Mouse (Mus musculus) intestine, embryonic 14.5 days (tissue): ENCODE data around the gene Ppfibp2. TPM values are rescaled to one million over a fixed set of nuclear protein-coding genes. Genes with fewer than 3 reads are reported as not detected.

ENCODE experiments used
- ATAC-seq: fragments of 200-750 bp; cut with Nextera tagmentation; replicated peaks from 2 replicates; pipeline ENCODE4 v1.8.0; 2017; ENCODE audit warnings: low read depth, moderate number of reproducible peaks, moderate TSS enrichment, moderate library complexity; ENCODE audit not compliant: low FRiP score, low TSS enrichment
- DNase-seq: peaks from one replicate; pipeline ENCODE4 v3.0.0-alpha.2; 2018; ENCODE audit warnings: low spot score
- H3K27ac ChIP-seq: fragments of 300-500 bp; sonication (generic); 2 replicates; pipeline ENCODE4 v1.5.1; 2014; ENCODE audit warnings: low read depth, mild to moderate bottlenecking, control low read depth
- H3K27me3 ChIP-seq: fragments of 300-500 bp; sonication (generic); replicated peaks from 2 replicates; pipeline ENCODE4 v1.6.1; 2014; ENCODE audit warnings: low read length, control low read depth; ENCODE audit not compliant: control insufficient read depth, insufficient read depth
- H3K36me3 ChIP-seq: fragments of 300-500 bp; sonication (generic); 2 replicates; pipeline ENCODE4 v1.6.1; 2014; ENCODE audit warnings: low read length, control low read depth; ENCODE audit not compliant: control insufficient read depth, insufficient read depth
- H3K4me1 ChIP-seq: fragments of 300-500 bp; sonication (generic); replicated peaks from 2 replicates; pipeline ENCODE4 v1.6.1; 2014; ENCODE audit warnings: low read length, control low read depth, mixed read lengths; ENCODE audit not compliant: control insufficient read depth, insufficient read depth
- H3K4me2 ChIP-seq: fragments of 300-500 bp; sonication (generic); 2 replicates; pipeline ENCODE4 v1.6.1; 2014; ENCODE audit warnings: low read length
- H3K4me3 ChIP-seq: fragments of 300-500 bp; sonication (generic); 2 replicates; pipeline ENCODE4 v1.5.1; 2014; ENCODE audit warnings: low read depth, low read length, control low read depth, mixed read lengths
- H3K9ac ChIP-seq: fragments of 300-500 bp; sonication (generic); 2 replicates; pipeline ENCODE4 v1.6.1; 2014; ENCODE audit warnings: mild to moderate bottlenecking, low read length
- H3K9me3 ChIP-seq: fragments of 300-500 bp; sonication (generic); 2 replicates; pipeline ENCODE4 v1.6.1; 2016; ENCODE audit warnings: low read length, control low read depth; ENCODE audit not compliant: control insufficient read depth
- WGBS: fragments of 180-500 bp; shearing (Covaris S2); extraction: QIAGEN DNeasy Blood & Tissue Kit; methylation state at CpG from one replicate; pipeline ENCODE4 v1.1.7; 2014; 5-methylcytosine and 5-hydroxymethylcytosine counted together
- polyA plus RNA-seq: library from polyadenylated mRNA; unstranded; fragments of >200 nt; fragmentation: Nextera tagmentation; extraction: Ambion mirVana; gene quantifications from 2 replicates; pipeline ENCODE4 v1.2.1, GENCODE M21; 2014

Ppfibp2 gene
- polyA plus RNA-seq, 1 experiment from 2014 or later = 11.2 TPM

DNA sequence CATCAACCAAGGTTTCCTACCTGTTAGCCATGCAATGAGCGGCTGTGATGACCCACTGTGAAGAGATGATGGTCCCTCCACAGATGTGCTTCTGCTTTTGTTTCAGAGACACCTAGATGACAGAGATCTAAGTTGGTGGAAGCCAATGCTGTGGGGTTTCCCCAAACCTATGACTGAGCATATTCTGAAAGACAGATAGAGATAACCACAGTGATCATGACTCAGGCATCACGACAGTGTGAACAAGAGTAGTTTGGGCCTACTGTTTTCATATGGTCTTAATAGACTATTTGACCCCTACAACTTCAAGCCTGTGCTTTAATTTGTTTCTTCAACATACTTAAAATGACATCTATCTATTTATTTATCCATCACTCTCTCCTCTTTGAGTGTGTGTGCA lies 201.5 kb downstream of the Ppfibp2 start:
- Histone ChIP-seq H3K4me1 (no peaks in the 10 kb centered on the region), H3K27me3 (no peaks in the 10 kb centered on the region), H3K36me3 (no peaks in the 10 kb centered on the region), H3K9me3 (no peaks in the 10 kb centered on the region), H3K9ac (no peak overlapping the region), H3K4me2 (no peak overlapping the region), H3K4me3 (no peak overlapping the region), H3K27ac (no peak overlapping the region)
- no peak for ATAC-seq
- no peak for DNase-seq
- 92% methylated on average over 2 of the region's 2 CpGs for WGBS

Other genes with a start within 250 kb of the Ppfibp2 start
- gene Syt9, start 224.5 kb upstream of the Ppfibp2 start, polyA plus RNA-seq = 6.1 and 6.9 TPM in 2 replicates
- 18.6 and 24.3 TPM in 2 replicates for gene Olfml1, start 27.8 kb upstream of the Ppfibp2 start, polyA plus RNA-seq
- not detected in 2 replicates for gene 5330417H12Rik, start 30.0 kb downstream of the Ppfibp2 start, polyA plus RNA-seq
- gene Cyb5r2, start 162.8 kb downstream of the Ppfibp2 start, polyA plus RNA-seq = 0.31 and 0.40 TPM in 2 replicates
- not detected in 2 replicates for gene Ovch2, start 206.0 kb downstream of the Ppfibp2 start, polyA plus RNA-seq
- not detected in 2 replicates for gene Olfr467, start 217.1 kb downstream of the Ppfibp2 start, polyA plus RNA-seq
- gene Olfr469, start 230.3 kb downstream of the Ppfibp2 start, polyA plus RNA-seq = not detected in 2 replicates